Mouse (Mus musculus) MEL (cell line): ENCODE measurements at regions not wholly inside any gene's neighbourhood (a gene's known extent, or its start where the extent isn't known, plus 50 kb on each side); places are given as distances from the start of the nearest gene placed in this dataset.

Experiments
- DNase-seq: peaks from one replicate; pipeline ENCODE4 v3.0.0; 2011; ENCODE audit warnings: low read depth, low spot score
- H3K27ac ChIP-seq: 2 replicates; pipeline ENCODE4 v1.5.1; 2012; ENCODE audit warnings: low read depth, mild to moderate bottlenecking, control low read depth, low read length, moderate library complexity; ENCODE audit not compliant: control insufficient read depth
- H3K27me3 ChIP-seq, 2 experiments: fragments of 150-350 bp in 1 of 2; sonication (generic) in 1 of 2; 2 replicates each; pipeline ENCODE4 v1.6.1; 2012; ENCODE audit warnings: low read length in 2 of 2, mild to moderate bottlenecking in 2 of 2, improper control_type of control experiment in 1 of 2, moderate library complexity in 1 of 2; ENCODE audit not compliant: insufficient read depth in 2 of 2, control insufficient read depth in 1 of 2
- H3K36me3 ChIP-seq, 2 experiments: 2 replicates each; pipeline ENCODE4 v1.6.1; 2012 to 2014; ENCODE audit warnings: low read length in 2 of 2, improper control_type of control experiment in 1 of 2, inconsistent platforms in 1 of 2, mild to moderate bottlenecking in 1 of 2; ENCODE audit not compliant: insufficient read depth in 2 of 2, control insufficient read depth in 1 of 2
- H3K4me1 ChIP-seq, 2 experiments: fragments of 150-350 bp in 1 of 2; sonication (generic) in 1 of 2; 2 replicates each; pipeline ENCODE4 v1.6.1; 2012; ENCODE audit warnings: low read length in 2 of 2, improper control_type of control experiment in 1 of 2, mild to moderate bottlenecking in 1 of 2; ENCODE audit not compliant: insufficient read depth in 2 of 2, control insufficient read depth in 1 of 2
- H3K4me3 ChIP-seq, 2 experiments: fragments of 150-350 bp in 1 of 2; sonication (generic) in 1 of 2; 2 replicates each; pipeline ENCODE4 v1.5.1; 2012; ENCODE audit warnings: low read depth in 2 of 2, low read length in 2 of 2, mild to moderate bottlenecking in 2 of 2, moderate library complexity in 2 of 2, control low read depth in 1 of 2, improper control_type of control experiment in 1 of 2; ENCODE audit not compliant: control insufficient read depth in 1 of 2, insufficient read depth in 1 of 2
- H3K79me2 ChIP-seq: 2 replicates; pipeline ENCODE4 v1.6.1; 2012; ENCODE audit warnings: mild to moderate bottlenecking, low read length, moderate library complexity; ENCODE audit not compliant: control insufficient read depth, poor library complexity, insufficient read depth
- H3K9ac ChIP-seq: 2 replicates; pipeline ENCODE4 v1.6.1; 2012; ENCODE audit warnings: low read depth, mild to moderate bottlenecking, control low read depth, low read length, moderate library complexity; ENCODE audit not compliant: control insufficient read depth, poor library complexity, severe bottlenecking
- H3K9me3 ChIP-seq: fragments of 150-350 bp; sonication (generic); replicated peaks from 2 replicates; pipeline ENCODE4 v1.6.1; 2012; ENCODE audit warnings: mild to moderate bottlenecking, low read length, improper control_type of control experiment, moderate library complexity; ENCODE audit not compliant: insufficient read depth
- BHLHE40 ChIP-seq: IDR thresholded peaks from 2 replicates; pipeline ENCODE4 v1.6.1; 2012; ENCODE audit warnings: low read depth, mild to moderate bottlenecking, inconsistent platforms, low read length, improper control_type of control experiment, borderline replicate concordance
- CHD1 ChIP-seq: IDR thresholded peaks from 2 replicates; pipeline ENCODE4 v1.6.1; 2012; ENCODE audit warnings: low read depth, mild to moderate bottlenecking, inconsistent platforms, low read length, improper control_type of control experiment
- CTCF ChIP-seq, 3 experiments: IDR thresholded peaks in 2 of 3; conservative IDR thresholded peaks in 1 of 3; 2 replicates each; pipeline ENCODE4 v1.5.1; 2011 to 2012; ENCODE audit warnings: low read length in 3 of 3, low read depth in 2 of 3, mild to moderate bottlenecking in 2 of 3, improper control_type of control experiment in 1 of 3, inconsistent platforms in 1 of 3, mixed read lengths in 1 of 3, moderate library complexity in 1 of 3; ENCODE audit not compliant: control insufficient read depth in 1 of 3, insufficient read depth in 1 of 3, poor library complexity in 1 of 3, severe bottlenecking in 1 of 3
- ELF1 ChIP-seq: IDR thresholded peaks from 2 replicates; pipeline ENCODE4 v1.6.1; 2014; ENCODE audit warnings: low read depth, mild to moderate bottlenecking, inconsistent platforms, low read length, improper control_type of control experiment, moderate library complexity
- GATA1 ChIP-seq: IDR thresholded peaks from 2 replicates; pipeline ENCODE4 v1.6.1; 2011; ENCODE audit warnings: low read depth, low read length, improper control_type of control experiment
- JUND ChIP-seq: IDR thresholded peaks from 2 replicates; pipeline ENCODE4 v1.6.1; 2011; ENCODE audit warnings: low read depth, mild to moderate bottlenecking, improper control_type of control experiment, low read length
- KAT2A ChIP-seq: conservative IDR thresholded peaks from 2 replicates; pipeline ENCODE4 v1.6.1; 2012; ENCODE audit warnings: low read depth, low read length, improper control_type of control experiment, inconsistent platforms
- MAFK ChIP-seq: IDR thresholded peaks from 2 replicates; pipeline ENCODE4 v1.6.1; 2011; ENCODE audit warnings: low read depth, mild to moderate bottlenecking, low read length, improper control_type of control experiment, borderline replicate concordance
- MAX ChIP-seq: IDR thresholded peaks from 2 replicates; pipeline ENCODE4 v1.6.1; 2011; ENCODE audit warnings: low read length, improper control_type of control experiment
- MEF2A ChIP-seq: IDR thresholded peaks from 2 replicates; pipeline ENCODE4 v1.6.1; 2014; ENCODE audit warnings: low read depth, mild to moderate bottlenecking, inconsistent platforms, low read length, improper control_type of control experiment; ENCODE audit not compliant: poor library complexity, insufficient replicate concordance, severe bottlenecking; ENCODE audit errors: extremely low read depth
- MXI1 ChIP-seq: IDR thresholded peaks from 2 replicates; pipeline ENCODE4 v1.6.1; 2011; ENCODE audit warnings: mild to moderate bottlenecking, low read depth, low read length, improper control_type of control experiment
- MYB ChIP-seq: IDR thresholded peaks from 2 replicates; pipeline ENCODE4 v1.6.1; 2011; ENCODE audit warnings: mild to moderate bottlenecking, low read depth, low read length, improper control_type of control experiment
- NRF1 ChIP-seq: IDR thresholded peaks from 2 replicates; pipeline ENCODE4 v1.6.1; 2014; ENCODE audit warnings: low read depth, mild to moderate bottlenecking, inconsistent platforms, low read length, improper control_type of control experiment, moderate library complexity; ENCODE audit not compliant: poor library complexity, insufficient read depth, severe bottlenecking
- POLR2A ChIP-seq, 2 experiments: IDR thresholded peaks; 2 replicates each; pipeline ENCODE4 v1.6.1; 2011 to 2012; ENCODE audit warnings: low read length in 2 of 2, mild to moderate bottlenecking in 2 of 2, control low read depth in 1 of 2, improper control_type of control experiment in 1 of 2, low read depth in 1 of 2, moderate library complexity in 1 of 2; ENCODE audit not compliant: control insufficient read depth in 1 of 2, insufficient read depth in 1 of 2, poor library complexity in 1 of 2
- POLR2AphosphoS5 ChIP-seq: IDR thresholded peaks from 2 replicates; pipeline ENCODE4 v1.6.1; 2012; ENCODE audit warnings: low read depth, borderline replicate concordance, mild to moderate bottlenecking, inconsistent platforms, low read length, moderate library complexity, mixed read lengths
- RAD21 ChIP-seq: IDR thresholded peaks from 2 replicates; pipeline ENCODE4 v1.6.1; 2011; ENCODE audit warnings: mild to moderate bottlenecking, low read depth, low read length, improper control_type of control experiment
- RCOR1 ChIP-seq: IDR thresholded peaks from 2 replicates; pipeline ENCODE4 v1.6.1; 2012; ENCODE audit warnings: low read depth, mild to moderate bottlenecking, inconsistent platforms, low read length, improper control_type of control experiment
- SIN3A ChIP-seq: IDR thresholded peaks from 2 replicates; pipeline ENCODE4 v1.6.1; 2012; ENCODE audit warnings: low read length, improper control_type of control experiment, inconsistent platforms
- SMC3 ChIP-seq: IDR thresholded peaks from 2 replicates; pipeline ENCODE4 v1.6.1; 2011; ENCODE audit warnings: low read depth, low read length, improper control_type of control experiment
- TCF12 ChIP-seq: IDR thresholded peaks from 2 replicates; pipeline ENCODE4 v1.6.1; 2014; ENCODE audit warnings: low read depth, mild to moderate bottlenecking, inconsistent platforms, low read length, improper control_type of control experiment, moderate library complexity
- UBTF ChIP-seq: IDR thresholded peaks from 2 replicates; pipeline ENCODE4 v1.6.1; 2012; ENCODE audit warnings: low read depth, mild to moderate bottlenecking, inconsistent platforms, low read length, improper control_type of control experiment, moderate library complexity, borderline replicate concordance; ENCODE audit not compliant: insufficient read depth
- ZKSCAN1 ChIP-seq: IDR thresholded peaks from 2 replicates; pipeline ENCODE4 v1.6.1; 2012; ENCODE audit warnings: low read depth, mild to moderate bottlenecking, inconsistent platforms, low read length, improper control_type of control experiment, moderate library complexity

DNA sequence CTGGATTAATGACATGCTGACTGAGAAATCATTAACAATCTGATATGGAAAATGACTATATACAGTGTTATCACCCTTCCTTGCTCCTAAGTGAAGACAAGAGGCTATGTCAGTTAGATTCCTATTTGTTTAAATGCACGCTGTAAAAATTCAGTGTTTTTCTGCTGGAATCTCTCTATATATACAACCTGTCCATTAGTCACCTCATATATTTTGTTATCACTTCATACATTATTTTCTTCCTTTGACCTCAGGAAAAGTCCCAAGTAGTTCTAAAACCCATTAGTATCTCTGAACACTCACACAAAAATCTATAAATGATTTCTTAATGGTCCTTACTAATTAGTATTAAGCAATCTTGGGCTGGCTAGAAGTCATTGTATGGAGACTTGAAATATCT is 3529.5 kb downstream of the 9330182O14Rik start:
- no peak overlapping the region for H3K9ac ChIP-seq
- H3K9me3 ChIP-seq = no peaks in the 10 kb centered on the region
- DNase-seq = no peak
- H3K27me3 ChIP-seq = peaks cover 0 to 4% of the 10 kb centered on the region in 2 experiments; a peak in 2 of 4 replicates
- H3K4me1 ChIP-seq = no peaks in the 10 kb centered on the region; a peak in 1 of 4 replicates
- no peaks in the 10 kb centered on the region for H3K36me3 ChIP-seq
- H3K4me3 ChIP-seq = no peak overlapping the region
- H3K79me2 ChIP-seq = no peaks in the 10 kb centered on the region
- TF ChIP-seq MXI1 = no peak
- no peak for TF ChIP-seq GATA1
- no peak for TF ChIP-seq RCOR1
- TF ChIP-seq SIN3A = no peak
- no peak for TF ChIP-seq NRF1
- no peak for TF ChIP-seq SMC3
- TF ChIP-seq, all 39 proteins: peak for 0
- no peak overlapping the region for H3K27ac ChIP-seq

DNA sequence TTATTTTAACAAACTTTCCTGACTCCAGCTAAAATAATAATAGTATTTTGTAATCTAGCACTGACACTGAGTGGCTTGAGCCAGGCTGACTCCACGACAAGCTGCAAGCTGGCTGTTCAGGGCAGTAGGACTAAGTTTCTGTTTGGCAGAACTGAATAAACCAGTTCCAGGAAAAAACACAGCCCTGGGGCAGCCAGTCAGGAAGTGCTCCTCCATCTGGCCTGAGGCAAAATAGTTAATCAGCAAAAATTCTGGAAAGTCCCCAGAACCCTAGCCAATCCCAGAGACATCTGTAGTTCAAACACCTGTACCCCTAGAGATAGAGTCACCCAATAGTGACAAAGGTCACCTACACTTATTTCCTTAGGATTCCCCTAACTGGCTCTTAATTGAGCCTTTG is 3544.7 kb downstream of the 9330182O14Rik start:
- H3K27ac ChIP-seq = no peak overlapping the region
- no peaks in the 10 kb centered on the region for H3K4me1 ChIP-seq
- no peaks in the 10 kb centered on the region for H3K36me3 ChIP-seq
- no peak for DNase-seq
- no peaks in the 10 kb centered on the region for H3K9me3 ChIP-seq
- no peak overlapping the region for H3K4me3 ChIP-seq
- no peak overlapping the region for H3K9ac ChIP-seq
- no peaks in the 10 kb centered on the region; a peak in 1 of 4 replicates for H3K27me3 ChIP-seq
- TF ChIP-seq ELF1 (no peak), RAD21 (no peak), KAT2A (no peak)
- no peaks in the 10 kb centered on the region for H3K79me2 ChIP-seq

DNA sequence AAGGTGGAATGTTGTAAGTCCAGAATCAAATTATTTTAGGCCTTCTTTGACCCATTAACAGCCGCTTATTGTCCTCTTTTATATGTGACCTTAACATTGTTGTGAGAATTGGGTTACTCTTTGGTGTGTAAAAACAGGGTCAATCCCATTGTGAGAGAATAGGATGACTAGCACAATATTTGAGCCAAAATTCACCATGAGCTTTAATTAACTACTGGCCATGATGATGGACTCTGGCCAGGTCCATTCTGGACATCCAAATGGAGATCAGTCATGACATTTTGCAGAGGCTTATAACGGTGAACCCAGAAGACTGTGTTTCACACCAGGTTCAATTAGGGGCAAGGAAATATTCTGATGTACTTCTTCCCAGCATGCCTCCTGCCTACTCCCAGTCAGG is 3548.0 kb downstream of the 9330182O14Rik start:
- no peak for TF ChIP-seq ELF1
- TF ChIP-seq MEF2A = no peak
- no peak for TF ChIP-seq KAT2A
- no peak for TF ChIP-seq NRF1
- no peak for TF ChIP-seq GATA1
- TF ChIP-seq JUND = no peak
- TF ChIP-seq CTCF (IDR thresholded peaks at IDR 0.05 in 2 of 3, conservative IDR thresholded peaks at IDR 0.05 in 1 of 3; ENCODE audit: control insufficient read depth in 1 of 3, insufficient read depth in 1 of 3, low read depth in 2 of 3, low read length in 3 of 3, poor library complexity in 1 of 3, severe bottlenecking in 1 of 3) = no peak
- no peak for TF ChIP-seq UBTF
- no peak for TF ChIP-seq MYB
- no peak for TF ChIP-seq BHLHE40
- no peak for TF ChIP-seq POLR2A (IDR thresholded peaks at IDR 0.05; ENCODE audit: control insufficient read depth in 1 of 2, insufficient read depth in 1 of 2, low read depth in 1 of 2, low read length in 2 of 2, poor library complexity in 1 of 2)
- TF ChIP-seq MAX = no peak
- TF ChIP-seq CHD1 = no peak
- TF ChIP-seq ZKSCAN1 = no peak
- TF ChIP-seq MAFK = no peak
- TF ChIP-seq TCF12 = no peak
- no peak for TF ChIP-seq POLR2AphosphoS5
- TF ChIP-seq, all 39 proteins: peak for 0
- H3K9me3 ChIP-seq = no peaks in the 10 kb centered on the region
- no peak for DNase-seq
- H3K27me3 ChIP-seq = no peaks in the 10 kb centered on the region; a peak in 1 of 4 replicates
- H3K27ac ChIP-seq = no peak overlapping the region
- H3K4me3 ChIP-seq = no peak overlapping the region
- no peaks in the 10 kb centered on the region for H3K4me1 ChIP-seq
- H3K9ac ChIP-seq = no peak overlapping the region
- no peaks in the 10 kb centered on the region for H3K79me2 ChIP-seq
- H3K36me3 ChIP-seq = no peaks in the 10 kb centered on the region
